Mouse (Mus musculus) neural tube, embryonic 14.5 days (tissue): Measurements from ENCODE around the gene Hexb. TPM values are rescaled to one million over a fixed set of nuclear protein-coding genes. Genes with fewer than 3 reads are reported as not detected.

Experiments
- ATAC-seq: fragments of 200-750 bp; cut with Nextera tagmentation; 2 replicates; pipeline ENCODE4 v1.8.0; 2017; ENCODE audit warnings: low read depth, mild to moderate bottlenecking, moderate TSS enrichment, moderate library complexity
- H3K27ac ChIP-seq: fragments of 300-500 bp; sonication (generic); 2 replicates; pipeline ENCODE4 v1.5.1; 2014; ENCODE audit warnings: low read depth, mild to moderate bottlenecking, control low read depth, low read length, moderate library complexity, mixed read lengths
- H3K27me3 ChIP-seq: fragments of 300-500 bp; sonication (generic); 2 replicates; pipeline ENCODE4 v1.6.1; 2014; ENCODE audit warnings: low read length; ENCODE audit not compliant: control insufficient read depth, insufficient read depth
- H3K36me3 ChIP-seq: fragments of 300-500 bp; sonication (generic); 2 replicates; pipeline ENCODE4 v1.6.1; 2014; ENCODE audit warnings: low read length, mixed read lengths; ENCODE audit not compliant: control insufficient read depth, insufficient read depth
- H3K4me1 ChIP-seq: fragments of 300-500 bp; sonication (generic); 2 replicates; pipeline ENCODE4 v1.6.1; 2014; ENCODE audit warnings: low read length; ENCODE audit not compliant: control insufficient read depth, insufficient read depth
- H3K4me2 ChIP-seq: fragments of 300-500 bp; sonication (generic); 2 replicates; pipeline ENCODE4 v1.6.1; 2014; ENCODE audit warnings: mild to moderate bottlenecking, low read depth, low read length, control low read depth
- H3K4me3 ChIP-seq: fragments of 300-500 bp; sonication (generic); 2 replicates; pipeline ENCODE4 v1.5.1; 2014; ENCODE audit warnings: low read depth, low read length, control low read depth, mixed read lengths
- H3K9ac ChIP-seq: fragments of 300-500 bp; sonication (generic); replicated peaks from 2 replicates; pipeline ENCODE4 v1.6.1; 2014; ENCODE audit warnings: low read depth, mild to moderate bottlenecking, control low read depth, low read length, mixed read lengths
- H3K9me3 ChIP-seq: fragments of 300-500 bp; sonication (generic); 2 replicates; pipeline ENCODE4 v1.6.1; 2016; ENCODE audit warnings: low read length; ENCODE audit not compliant: control insufficient read depth
- WGBS: fragments of 180-500 bp; shearing (Covaris S2); extraction: QIAGEN DNeasy Blood & Tissue Kit; methylation state at CpG from one replicate; pipeline ENCODE4 v1.1.7; 2014; 5-methylcytosine and 5-hydroxymethylcytosine counted together
- polyA plus RNA-seq: library from polyadenylated mRNA; unstranded; fragments of >200 nt; fragmentation: Nextera tagmentation; extraction: Ambion mirVana; gene quantifications from 2 replicates; pipeline ENCODE4 v1.2.1, GENCODE M21; 2014

The Hexb gene
- 48.2 and 54.1 TPM in 2 replicates for polyA plus RNA-seq

DNA sequence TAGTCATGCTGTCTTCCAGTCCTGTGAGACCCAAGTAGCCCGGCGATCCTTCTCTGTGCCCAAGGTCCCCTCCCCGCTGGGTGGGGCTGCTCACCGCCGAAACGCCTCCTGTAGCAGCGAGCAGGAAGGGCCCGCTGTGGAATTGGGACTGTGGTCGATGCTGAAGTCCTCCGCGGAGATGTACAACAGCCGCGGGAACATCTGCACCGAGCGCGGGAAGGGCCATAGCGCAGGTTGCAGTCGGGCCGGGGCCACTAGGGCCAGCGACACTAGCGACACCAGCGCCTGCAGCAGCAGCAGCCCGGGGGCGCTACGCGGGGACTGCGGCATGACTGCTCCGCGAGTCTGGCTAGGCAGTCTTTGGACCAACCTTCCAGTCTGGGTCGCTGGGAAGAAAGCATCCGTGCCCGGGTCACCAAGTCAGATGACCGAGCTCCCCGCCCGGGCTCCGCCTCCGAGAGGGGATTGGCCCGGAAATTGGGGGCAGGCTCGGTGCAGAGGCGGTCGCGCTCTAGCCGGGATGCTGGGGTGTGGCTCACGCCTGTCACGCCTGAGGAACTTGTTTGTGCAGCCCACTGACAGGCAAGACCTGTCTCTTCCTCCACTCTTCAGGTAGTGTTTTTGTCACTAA, at the start of gene Hexb:
Gene Hexb (minus strand): TSS at position 426 of the 631 bp plus-strand sequence.
- ATAC-seq, result peak; percentile 89
- Histone ChIP-seq H3K27me3 (no peaks in the 10 kb centered on the region), H3K9ac (peak within 1 kb of the TSS; percentile 68), H3K27ac (no peak within 1 kb of the TSS), H3K9me3 (no peaks in the 10 kb centered on the region), H3K4me1 (no peaks in the 10 kb centered on the region; the same call in 1 of the 2 replicates), H3K36me3 (no peaks in the 10 kb centered on the region), H3K4me3 (peak within 1 kb of the TSS; percentile 64), H3K4me2 (peak within 1 kb of the TSS; percentile 94)
- WGBS, result under 1% methylated on average over 45 of the region's 45 CpGs

DNA sequence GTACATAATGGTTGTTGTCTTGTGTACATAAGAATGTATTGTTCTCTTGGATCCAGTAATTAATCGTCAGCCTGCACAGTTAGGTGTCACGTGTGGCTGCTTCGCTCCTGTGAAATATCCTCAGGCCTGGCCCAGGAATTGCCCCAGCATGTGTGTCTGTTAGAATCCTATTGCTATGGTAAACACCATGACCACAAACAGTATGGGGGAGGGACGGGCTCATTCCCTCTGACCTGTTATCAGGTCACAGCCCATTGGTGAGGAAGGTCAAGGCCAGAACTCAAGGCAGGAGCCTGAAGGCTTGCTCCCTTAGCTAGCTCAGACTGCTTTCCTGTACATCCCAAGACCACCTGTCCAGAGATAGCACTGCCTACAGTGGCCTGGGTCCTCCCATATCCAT, 49.6 kb upstream of the Hexb start:
- Histone ChIP-seq H3K27me3 (no peaks in the 10 kb centered on the region), H3K4me3 (0 out of 2 replicates have a peak overlapping the region, but pooled peaks have one; percentile 6), H3K9ac (no peak overlapping the region), H3K4me2 (peak overlapping the region; percentile 67), H3K9me3 (no peaks in the 10 kb centered on the region), H3K36me3 (peaks cover 56% of the 10 kb centered on the region), H3K4me1 (peaks cover 77% of the 10 kb centered on the region), H3K27ac (no peak overlapping the region)
- ATAC-seq, result no peak
- 23% methylated on average over 4 of the region's 4 CpGs for WGBS

DNA sequence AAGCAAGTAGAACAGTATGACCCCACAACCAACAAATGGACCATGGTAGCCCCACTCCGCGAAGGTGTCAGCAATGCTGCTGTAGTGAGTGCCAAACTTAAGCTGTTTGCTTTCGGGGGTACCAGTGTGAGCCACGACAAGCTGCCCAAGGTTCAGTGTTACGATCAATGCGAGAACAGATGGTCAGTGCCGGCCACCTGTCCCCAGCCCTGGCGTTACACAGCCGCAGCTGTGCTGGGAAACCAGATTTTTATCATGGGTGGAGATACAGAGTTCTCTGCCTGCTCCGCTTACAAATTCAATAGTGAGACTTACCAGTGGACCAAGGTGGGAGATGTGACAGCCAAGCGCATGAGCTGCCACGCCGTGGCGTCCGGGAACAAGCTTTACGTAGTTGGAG, 48.1 kb upstream of the Hexb start:
- no peak overlapping the region for H3K27ac ChIP-seq
- WGBS, result 63% methylated on average over 16 of the region's 16 CpGs

DNA sequence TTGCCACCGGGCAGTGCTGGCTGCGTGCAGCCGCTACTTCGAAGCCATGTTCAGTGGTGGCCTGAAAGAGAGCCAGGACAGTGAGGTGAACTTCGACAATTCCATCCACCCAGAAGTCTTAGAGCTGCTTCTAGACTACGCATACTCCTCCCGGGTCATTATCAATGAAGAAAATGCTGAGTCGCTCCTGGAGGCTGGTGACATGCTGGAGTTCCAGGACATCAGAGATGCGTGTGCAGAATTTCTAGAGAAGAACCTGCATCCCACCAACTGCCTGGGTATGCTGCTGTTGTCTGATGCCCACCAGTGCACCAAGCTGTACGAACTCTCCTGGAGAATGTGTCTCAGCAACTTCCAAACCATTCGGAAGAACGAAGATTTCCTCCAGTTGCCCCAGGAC, 47.0 kb upstream of the Hexb start:
- H3K36me3 ChIP-seq, result peaks cover 36% of the 10 kb centered on the region
- H3K4me3 ChIP-seq, result peak overlapping the region; percentile 96
- ATAC-seq, result no peak
- H3K27me3 ChIP-seq, result no peaks in the 10 kb centered on the region; the same call in 1 of the 2 replicates
- H3K4me2 ChIP-seq, result peak overlapping the region; percentile 67
- WGBS, result 77% methylated on average over 12 of the region's 12 CpGs
- H3K4me1 ChIP-seq, result peaks cover 56% of the 10 kb centered on the region
- no peaks in the 10 kb centered on the region for H3K9me3 ChIP-seq
- H3K27ac ChIP-seq, result no peak overlapping the region
- no peak overlapping the region for H3K9ac ChIP-seq

More for the DNA sequence above, 48.1 kb upstream of the Hexb start:
- Histone ChIP-seq H3K9ac (0 out of 2 replicates have a peak overlapping the region, but pooled peaks have one; percentile 11), H3K4me2 (peak overlapping the region; percentile 67), H3K27me3 (no peaks in the 10 kb centered on the region; the same call in 1 of the 2 replicates), H3K9me3 (no peaks in the 10 kb centered on the region), H3K4me1 (peaks cover 66% of the 10 kb centered on the region), H3K36me3 (peaks cover 42% of the 10 kb centered on the region), H3K4me3 (peak overlapping the region; percentile 13; the same call in 1 of the 2 replicates)
- no peak for ATAC-seq

DNA sequence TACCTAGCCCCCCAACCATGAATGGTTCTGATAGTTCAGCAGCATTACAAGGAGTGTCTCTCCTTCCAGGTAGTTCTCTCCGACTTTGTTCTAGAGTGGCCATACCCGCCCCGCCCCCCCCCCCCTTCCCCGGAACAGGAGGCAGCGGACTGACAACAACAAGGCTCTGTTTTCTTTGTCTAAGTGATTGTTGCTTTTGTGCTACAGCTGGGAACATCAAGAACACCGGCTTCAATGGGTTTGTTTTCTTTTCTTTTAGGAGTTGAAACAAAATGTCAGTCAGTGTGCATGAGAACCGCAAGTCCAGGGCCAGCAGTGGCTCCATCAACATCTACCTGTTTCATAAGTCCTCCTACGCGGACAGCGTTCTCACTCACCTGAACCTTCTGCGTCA, 46.6 kb upstream of the Hexb start:
- ATAC-seq, result no peak
- Histone ChIP-seq H3K4me1 (peaks cover 52% of the 10 kb centered on the region), H3K4me2 (peak overlapping the region; percentile 67), H3K27ac (peak overlapping the region; percentile 53), H3K9me3 (no peaks in the 10 kb centered on the region), H3K9ac (peak overlapping the region; percentile 93; the same call in 1 of the 2 replicates), H3K36me3 (peaks cover 36% of the 10 kb centered on the region), H3K4me3 (peak overlapping the region; percentile 96), H3K27me3 (no peaks in the 10 kb centered on the region; the same call in 1 of the 2 replicates)
- WGBS, result 38% methylated on average over 10 of the region's 11 CpGs

DNA sequence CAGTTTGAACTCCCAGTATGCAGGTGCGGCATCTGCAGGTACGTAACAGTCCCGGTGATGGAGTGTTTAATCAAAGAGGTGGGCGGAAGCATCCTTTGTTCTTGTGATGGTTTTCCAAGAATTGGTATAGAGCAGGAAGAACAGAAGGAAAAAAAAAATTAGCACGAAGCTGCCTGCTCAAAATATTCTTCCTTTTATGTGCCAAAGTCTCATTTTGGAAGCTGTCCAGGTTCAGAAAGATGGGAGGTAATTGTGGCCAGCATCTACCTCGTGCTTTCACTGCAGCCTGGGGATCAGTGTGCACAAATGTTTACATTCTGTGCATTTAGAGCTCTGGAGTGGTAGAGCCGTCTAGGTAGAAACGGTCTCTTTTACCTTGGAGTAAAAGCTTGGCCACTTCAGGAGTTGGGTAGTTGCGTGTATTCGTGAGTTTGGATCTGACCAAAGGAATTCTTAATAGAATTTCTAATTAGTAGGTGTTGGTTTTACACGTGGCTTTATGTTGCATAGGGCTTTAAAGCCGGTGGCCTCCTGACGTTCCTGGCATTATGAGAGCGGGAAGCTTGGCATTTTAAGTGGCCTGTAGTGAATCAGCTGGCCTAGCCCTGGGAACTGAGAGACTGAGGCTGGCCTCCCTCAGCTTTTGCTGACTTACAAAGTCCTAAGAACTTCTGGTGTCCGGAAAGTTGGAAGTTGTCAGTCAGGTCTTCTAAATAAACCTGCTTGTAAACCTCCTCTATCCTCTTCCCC, 46.0 kb upstream of the Hexb start:
- H3K27ac ChIP-seq, result peak overlapping the region; percentile 53
- WGBS, result 13% methylated on average over 15 of the region's 15 CpGs
- H3K27me3 ChIP-seq, result no peaks in the 10 kb centered on the region; the same call in 1 of the 2 replicates
- H3K36me3 ChIP-seq, result peaks cover 36% of the 10 kb centered on the region
- H3K4me1 ChIP-seq, result peaks cover 48% of the 10 kb centered on the region
- no peaks in the 10 kb centered on the region for H3K9me3 ChIP-seq
- peak overlapping the region; percentile 96 for H3K4me3 ChIP-seq
- no peak for ATAC-seq
- H3K4me2 ChIP-seq, result peak overlapping the region; percentile 67
- H3K9ac ChIP-seq, result peak overlapping the region; percentile 93

DNA sequence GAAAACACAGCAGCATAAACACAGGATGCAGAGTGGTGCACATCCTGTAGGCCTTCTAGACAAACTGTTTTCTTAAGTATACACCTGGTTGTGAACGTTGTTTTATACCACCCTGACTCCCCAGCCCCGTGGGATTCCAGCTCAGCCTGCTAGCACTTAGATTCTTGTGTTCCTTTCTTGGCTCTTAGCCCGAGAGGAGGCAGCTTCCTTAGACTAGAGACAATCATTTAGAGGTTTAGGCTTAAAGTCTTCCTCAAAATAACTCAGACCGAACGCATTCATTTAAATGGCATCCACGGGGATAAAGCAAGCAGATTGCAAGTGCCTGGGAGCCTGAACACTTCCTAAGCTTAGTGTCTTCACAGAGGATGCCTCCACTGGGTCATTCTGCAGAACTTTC, 44.6 kb upstream of the Hexb start:
- WGBS, result 4% methylated on average over 6 of the region's 6 CpGs
- Histone ChIP-seq H3K4me3 (peak overlapping the region; percentile 96), H3K9ac (peak overlapping the region; percentile 93), H3K27ac (peak overlapping the region; percentile 53), H3K4me1 (peaks cover 45% of the 10 kb centered on the region), H3K27me3 (no peaks in the 10 kb centered on the region; the same call in 1 of the 2 replicates), H3K4me2 (peak overlapping the region; percentile 67), H3K9me3 (no peaks in the 10 kb centered on the region), H3K36me3 (peaks cover 25% of the 10 kb centered on the region)
- no peak for ATAC-seq

DNA sequence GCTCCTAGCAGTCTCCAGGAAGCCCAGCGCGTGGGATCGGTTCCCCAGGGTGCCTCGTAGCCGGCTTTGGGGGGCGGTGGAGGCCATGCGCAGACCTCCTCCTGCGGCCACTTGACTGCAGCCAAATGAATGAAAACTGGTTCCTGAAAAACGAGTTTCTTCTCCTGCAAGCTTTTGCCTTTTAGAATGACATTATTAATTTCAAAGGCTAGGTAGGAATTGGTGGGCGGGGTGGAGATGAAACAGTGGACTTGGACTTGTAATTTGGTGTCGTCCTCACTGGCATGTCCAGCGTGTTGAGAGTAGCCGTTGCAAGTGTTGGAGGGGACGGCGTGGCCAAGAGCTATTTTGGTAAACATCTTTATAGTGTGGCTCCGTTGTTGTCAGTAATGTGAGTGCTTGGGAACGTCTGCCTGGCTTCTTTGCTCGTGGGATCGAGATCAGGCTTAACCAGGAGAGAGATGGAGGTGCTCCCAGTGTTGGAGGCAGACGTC, 43.7 kb upstream of the Hexb start:
- peak overlapping the region; percentile 99 for H3K27ac ChIP-seq
- H3K36me3 ChIP-seq, result peaks cover 18% of the 10 kb centered on the region
- peaks cover 37% of the 10 kb centered on the region for H3K4me1 ChIP-seq

More for the DNA sequence above, 43.7 kb upstream of the Hexb start:
- H3K9me3 ChIP-seq, result no peaks in the 10 kb centered on the region
- WGBS, result under 1% methylated on average over 20 of the region's 20 CpGs
- H3K4me3 ChIP-seq, result peak overlapping the region; percentile 96
- H3K4me2 ChIP-seq, result peak overlapping the region; percentile 67
- no peaks in the 10 kb centered on the region; the same call in 1 of the 2 replicates for H3K27me3 ChIP-seq
- no peak for ATAC-seq
- H3K9ac ChIP-seq, result peak overlapping the region; percentile 93
